Mouse (Mus musculus) thymus, postnatal 10 days (tissue): ENCODE measurements around the gene S100a6.

Experiments
- DNase-seq, 2 experiments: peaks; one replicate each; pipeline ENCODE4 v3.0.0; 2021; ENCODE audit warnings: low spot score in 2 of 2

Gene S100a6

DNA sequence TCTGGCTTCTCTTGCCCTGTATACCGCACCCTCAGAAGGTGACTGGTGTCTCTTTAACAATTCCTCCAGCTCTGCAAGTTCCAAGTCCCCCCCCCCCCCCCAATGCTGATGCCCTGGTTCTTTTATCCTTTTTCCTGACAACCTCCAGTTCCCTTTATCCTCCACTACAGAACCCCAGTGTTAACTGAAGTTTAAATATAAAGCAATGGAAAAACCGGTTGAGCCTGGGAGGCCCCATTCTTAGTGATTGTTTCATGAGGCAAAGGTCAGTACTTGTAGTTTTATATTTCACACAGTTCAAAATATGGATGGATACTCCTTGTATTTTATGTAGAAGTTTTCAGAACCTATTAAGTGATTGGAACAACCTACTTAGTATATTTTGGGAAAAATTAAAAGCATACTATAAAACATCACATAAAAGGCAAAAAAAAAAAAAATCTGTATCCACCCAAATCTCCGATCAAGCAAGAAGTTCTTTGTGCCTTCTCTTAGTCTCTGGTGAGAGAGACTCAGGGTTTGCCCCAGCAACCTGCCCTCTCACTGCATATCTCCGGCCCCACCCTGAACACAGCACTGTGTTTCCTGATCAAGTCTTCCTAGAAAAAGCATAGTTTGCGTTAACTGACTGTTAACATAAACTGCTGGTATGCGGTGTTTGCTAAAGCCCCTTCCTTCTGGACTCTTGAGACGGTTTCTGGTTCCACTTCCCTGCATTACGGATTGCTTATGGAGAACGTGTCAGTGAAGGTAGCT is 13.8 kb downstream of the S100a6 start:
- no peak for DNase-seq

DNA sequence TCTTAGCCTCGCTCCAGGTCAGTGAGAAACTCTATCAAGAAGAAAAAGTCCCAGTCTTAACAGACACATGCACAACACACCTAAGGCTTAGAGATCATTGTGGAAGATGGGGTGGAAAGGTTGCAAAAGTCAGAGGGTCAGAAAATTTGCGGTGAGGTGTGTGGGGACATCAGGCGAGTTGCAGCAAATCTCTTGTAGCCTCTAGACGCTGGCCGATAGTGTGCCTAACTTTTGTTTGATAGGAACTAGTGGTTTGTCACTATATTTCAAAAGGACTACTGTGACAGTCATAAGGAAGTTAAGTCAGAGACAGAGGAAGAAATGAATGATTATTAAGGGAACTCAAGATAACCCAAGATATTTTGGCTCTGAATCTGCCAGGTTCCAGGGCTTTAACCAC is 14.7 kb downstream of the S100a6 start:
- DNase-seq, result no peak

- DNase-seq, result no peak
These were observed 15.1 kb downstream of the S100a6 start for GRCm38 (mm10) chr3:90627807-90628206.

GRCm38 (mm10) chr3:90629298-90629697 is 16.6 kb downstream of the S100a6 start:
- no peak for DNase-seq

GRCm38 (mm10) chr3:90631984-90632383 is 19.3 kb downstream of the S100a6 start:
- no peak for DNase-seq

- DNase-seq, result no peak
These were observed 26.0 kb downstream of the S100a6 start for GRCm38 (mm10) chr3:90638511-90639275.

DNA sequence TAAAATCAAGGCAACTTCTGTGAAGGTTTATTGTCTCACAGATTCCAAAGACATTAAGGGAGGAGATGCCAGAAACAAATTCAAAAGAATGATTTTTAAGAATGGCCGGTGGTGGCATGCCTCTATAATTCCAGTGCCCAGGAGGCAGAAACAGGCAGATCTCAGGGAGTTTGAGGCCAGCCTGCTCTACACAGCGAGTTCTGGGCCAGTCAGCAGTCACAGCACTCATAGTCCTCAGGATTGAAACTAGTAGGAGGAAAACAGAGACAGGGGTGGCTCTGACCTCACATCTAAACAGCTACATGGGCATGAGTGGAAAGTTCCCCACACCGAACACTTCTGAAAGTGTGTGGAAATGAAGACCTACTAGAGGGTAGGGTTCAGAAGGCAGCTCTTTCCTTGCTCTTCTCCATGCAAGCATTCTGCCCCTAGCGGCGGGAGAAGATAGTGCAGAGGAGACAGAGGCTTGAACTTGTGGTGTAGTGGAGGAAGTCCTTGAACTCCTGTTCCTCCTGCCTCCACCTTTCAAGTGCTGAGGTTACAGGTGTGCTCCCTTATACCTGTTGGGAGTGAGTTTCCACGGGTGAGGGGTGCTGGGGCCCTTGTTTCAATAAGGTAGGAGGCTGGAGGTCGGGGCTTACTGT is 27.0 kb downstream of the S100a6 start:
- DNase-seq, result peak; percentile 31 to 62

- DNase-seq, result no peak
These were observed 28.3 kb downstream of the S100a6 start for GRCm38 (mm10) chr3:90640981-90641380.

DNA sequence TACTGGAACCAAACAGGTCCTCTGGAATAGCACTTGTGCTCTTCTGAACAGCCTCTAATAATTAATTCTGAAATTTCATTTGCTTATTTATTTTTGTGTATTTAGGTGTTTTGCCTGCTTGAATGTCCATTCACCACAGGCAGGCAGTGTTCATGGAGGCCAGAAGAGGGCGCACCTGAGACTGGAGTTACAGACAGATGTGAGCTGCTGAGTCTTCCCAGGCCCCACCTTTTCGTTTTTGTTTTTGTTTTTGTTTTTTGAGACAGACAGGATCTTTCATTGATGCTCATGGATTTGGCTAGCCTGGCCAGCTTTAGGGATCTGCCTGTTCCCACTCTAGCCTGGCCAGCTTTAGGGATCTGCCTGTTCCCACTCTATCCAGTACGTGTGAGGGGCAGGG is 31.5 kb downstream of the S100a6 start:
- DNase-seq, result peak; percentile 30 to 68

DNA sequence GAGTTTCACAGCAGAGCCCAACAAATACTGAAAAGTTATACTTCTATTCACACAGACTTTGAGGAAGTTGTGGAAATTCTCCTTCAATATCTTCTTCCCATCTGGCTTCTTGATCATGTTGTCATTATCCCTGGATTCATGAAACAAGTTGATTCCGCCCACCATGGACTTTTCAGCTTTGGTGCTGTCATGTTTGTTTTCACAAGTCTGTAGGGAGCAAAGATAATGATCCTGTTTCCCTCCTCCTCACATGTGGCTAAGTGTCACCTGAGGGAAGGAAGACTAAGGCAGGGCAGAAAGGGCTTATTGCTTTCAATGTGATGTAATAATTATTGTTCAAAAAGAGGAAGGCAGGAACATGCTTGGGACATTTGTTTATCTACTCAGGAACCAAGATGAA is 34.6 kb downstream of the S100a6 start:
- no peak for DNase-seq

GRCm38 (mm10) chr3:90648981-90649380 is 36.3 kb downstream of the S100a6 start:
- no peak for DNase-seq

- DNase-seq, result no peak
These were observed 37.1 kb downstream of the S100a6 start for GRCm38 (mm10) chr3:90649832-90650231.

- peak; percentile 13 to 59 for DNase-seq
These were observed 40.3 kb downstream of the S100a6 start for GRCm38 (mm10) chr3:90652878-90653508.

- no peak for DNase-seq
These were observed 41.0 kb downstream of the S100a6 start, which contains the start of gene S100a7a for GRCm38 (mm10) chr3:90653717-90654116. Gene S100a7a, plus strand, starts transcription at chr3:90654017.

DNA sequence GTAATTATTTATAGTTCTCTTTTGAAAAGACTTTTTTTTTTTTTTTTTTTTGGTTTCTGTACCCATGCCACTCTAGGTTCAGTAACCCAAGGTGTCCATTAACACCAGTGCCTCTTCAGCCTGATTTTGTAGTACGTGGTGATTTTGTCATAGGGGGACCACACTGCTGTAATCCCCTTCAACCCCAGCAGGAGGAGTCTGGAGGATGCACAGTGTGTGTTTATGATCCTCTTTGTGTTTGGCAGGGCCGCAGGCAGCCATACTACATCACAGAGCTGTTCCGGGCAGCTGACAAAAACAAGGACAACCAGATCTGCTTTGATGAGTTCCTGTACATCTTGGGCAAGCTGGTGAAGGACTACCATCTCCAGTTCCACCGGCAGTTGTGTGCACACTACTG is 44.7 kb downstream of the S100a6 start:
- DNase-seq, result no peak

- DNase-seq, result no peak
These were observed 46.8 kb downstream of the S100a6 start for GRCm38 (mm10) chr3:90659364-90660044.

DNA sequence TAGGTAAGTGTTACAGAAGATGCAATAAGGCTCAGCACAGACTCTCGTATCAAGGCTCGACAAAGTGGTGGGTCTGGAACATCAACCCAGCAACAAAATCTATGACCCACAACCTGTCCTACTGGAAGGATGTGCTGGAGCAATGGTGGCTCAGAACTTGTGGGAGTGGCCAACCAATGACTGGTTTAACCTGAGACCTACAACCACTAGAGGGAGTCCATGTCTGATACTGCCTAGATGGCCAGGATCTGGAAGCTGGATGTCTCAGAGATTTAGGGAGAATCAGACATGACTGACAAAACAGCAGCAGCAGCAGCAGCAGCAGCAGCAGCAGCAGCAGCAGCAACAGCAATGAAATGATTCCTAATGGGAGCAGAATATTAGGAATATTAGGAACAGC is 51.5 kb downstream of the S100a6 start:
- no peak for DNase-seq

GRCm38 (mm10) chr3:90668846-90669245 is 56.2 kb downstream of the S100a6 start, which contains the start of gene S100a8:
Gene S100a8, plus strand, starts transcription at chr3:90668978.
- DNase-seq, result no peak
